Mouse (Mus musculus) heart, adult 2 months (tissue): Measurements from ENCODE around the gene Cpxm2.

ENCODE experiments used
- EP300 ChIP-seq: fragments of 200-500 bp; IDR thresholded peaks from 2 replicates; pipeline ENCODE4 v1.6.1; 2011; ENCODE audit warnings: low read depth, low read length, control low read depth; ENCODE audit not compliant: insufficient read depth
- POLR2A ChIP-seq: fragments of 200-500 bp; IDR thresholded peaks from 2 replicates; pipeline ENCODE4 v1.6.1; 2011; ENCODE audit warnings: mild to moderate bottlenecking, low read depth, low read length, control low read depth; ENCODE audit not compliant: insufficient read depth

DNA sequence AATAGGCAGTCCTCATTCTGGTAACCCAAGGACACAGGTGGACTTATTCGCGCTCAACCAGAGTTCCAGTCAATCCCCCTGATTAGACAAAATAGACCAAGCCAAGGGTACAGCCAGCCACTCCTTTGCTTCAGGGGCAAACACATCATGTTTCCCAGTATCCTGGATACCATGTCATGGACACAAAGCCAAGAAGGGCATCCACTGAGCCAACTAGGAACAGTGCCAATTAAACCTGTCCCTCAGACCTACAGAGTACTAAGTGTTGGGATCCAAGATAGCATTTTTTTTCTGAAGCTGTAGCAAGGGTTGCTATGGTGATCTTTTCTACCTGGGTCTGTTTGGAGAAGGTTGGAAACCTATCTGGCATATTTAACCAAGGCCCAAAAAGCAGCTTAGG is 39.1 kb upstream of the Cpxm2 start:
- no peak for TF ChIP-seq EP300
- no peak for TF ChIP-seq POLR2A
